Mouse (Mus musculus) MEL (cell line): ENCODE results near the gene Mcf2.

Source experiments
- BHLHE40 ChIP-seq: IDR thresholded peaks from 2 replicates; pipeline ENCODE4 v1.6.1; 2012; ENCODE audit warnings: low read depth, mild to moderate bottlenecking, inconsistent platforms, low read length, improper control_type of control experiment, borderline replicate concordance
- CHD2 ChIP-seq: IDR thresholded peaks from 2 replicates; pipeline ENCODE4 v1.6.1; 2011; ENCODE audit warnings: low read length, improper control_type of control experiment
- CTCF ChIP-seq, 3 experiments: IDR thresholded peaks in 2 of 3; conservative IDR thresholded peaks in 1 of 3; 2 replicates each; pipeline ENCODE4 v1.5.1; 2011 to 2012; ENCODE audit warnings: low read length in 3 of 3, low read depth in 2 of 3, mild to moderate bottlenecking in 2 of 3, improper control_type of control experiment in 1 of 3, inconsistent platforms in 1 of 3, mixed read lengths in 1 of 3, moderate library complexity in 1 of 3; ENCODE audit not compliant: control insufficient read depth in 1 of 3, insufficient read depth in 1 of 3, poor library complexity in 1 of 3, severe bottlenecking in 1 of 3
- EP300 ChIP-seq, 2 experiments: IDR thresholded peaks; 2 replicates each; pipeline ENCODE4 v1.6.1; 2011; ENCODE audit warnings: improper control_type of control experiment in 2 of 2, low read length in 2 of 2, low read depth in 1 of 2, mild to moderate bottlenecking in 1 of 2
- GATA1 ChIP-seq: IDR thresholded peaks from 2 replicates; pipeline ENCODE4 v1.6.1; 2011; ENCODE audit warnings: low read depth, low read length, improper control_type of control experiment
- MXI1 ChIP-seq: IDR thresholded peaks from 2 replicates; pipeline ENCODE4 v1.6.1; 2011; ENCODE audit warnings: mild to moderate bottlenecking, low read depth, low read length, improper control_type of control experiment
- POLR2A ChIP-seq, 2 experiments: IDR thresholded peaks; 2 replicates each; pipeline ENCODE4 v1.6.1; 2011 to 2012; ENCODE audit warnings: low read length in 2 of 2, mild to moderate bottlenecking in 2 of 2, control low read depth in 1 of 2, improper control_type of control experiment in 1 of 2, low read depth in 1 of 2, moderate library complexity in 1 of 2; ENCODE audit not compliant: control insufficient read depth in 1 of 2, insufficient read depth in 1 of 2, poor library complexity in 1 of 2
- RCOR1 ChIP-seq: IDR thresholded peaks from 2 replicates; pipeline ENCODE4 v1.6.1; 2012; ENCODE audit warnings: low read depth, mild to moderate bottlenecking, inconsistent platforms, low read length, improper control_type of control experiment
- SMC3 ChIP-seq: IDR thresholded peaks from 2 replicates; pipeline ENCODE4 v1.6.1; 2011; ENCODE audit warnings: low read depth, low read length, improper control_type of control experiment
- TAL1 ChIP-seq: IDR thresholded peaks from 2 replicates; pipeline ENCODE4 v1.6.1; 2012; ENCODE audit warnings: mild to moderate bottlenecking, inconsistent platforms, low read length, moderate library complexity, mixed read lengths
- USF2 ChIP-seq, 2 experiments: IDR thresholded peaks; 2 replicates each; pipeline ENCODE4 v1.6.1; 2011 to 2012; ENCODE audit warnings: improper control_type of control experiment in 2 of 2, low read length in 2 of 2, borderline replicate concordance in 1 of 2, inconsistent platforms in 1 of 2, low read depth in 1 of 2, mild to moderate bottlenecking in 1 of 2; ENCODE audit not compliant: insufficient read depth in 1 of 2
- ZMIZ1 ChIP-seq: IDR thresholded peaks from 2 replicates; pipeline ENCODE4 v1.6.1; 2012; ENCODE audit warnings: low read depth, mild to moderate bottlenecking, inconsistent platforms, low read length, improper control_type of control experiment, moderate library complexity

DNA sequence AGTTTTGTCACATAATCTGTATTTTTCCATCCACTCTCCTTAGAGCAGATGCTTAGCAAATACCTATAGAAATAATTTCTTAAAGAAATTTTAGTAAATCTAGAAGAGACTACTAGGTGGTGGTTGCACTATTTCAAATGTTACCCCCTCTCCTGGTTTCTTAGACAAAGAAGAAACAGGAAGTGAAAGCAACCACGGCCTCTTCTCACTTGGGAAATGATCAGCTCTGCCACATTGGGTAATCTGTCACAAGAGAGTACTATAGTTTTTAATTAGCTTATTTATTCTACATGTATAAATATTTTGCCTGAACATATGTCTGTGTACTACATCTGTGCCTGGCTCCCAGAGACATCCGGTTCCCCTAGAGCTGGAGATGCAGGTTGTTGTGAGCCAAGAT lies 157.3 kb downstream of the Mcf2 start:
- TF ChIP-seq POLR2A (IDR thresholded peaks at IDR 0.05; ENCODE audit: control insufficient read depth in 1 of 2, insufficient read depth in 1 of 2, low read depth in 1 of 2, low read length in 2 of 2, poor library complexity in 1 of 2) = no peak
- no peak for TF ChIP-seq MXI1
- no peak for TF ChIP-seq CTCF (IDR thresholded peaks at IDR 0.05 in 2 of 3, conservative IDR thresholded peaks at IDR 0.05 in 1 of 3; ENCODE audit: control insufficient read depth in 1 of 3, insufficient read depth in 1 of 3, low read depth in 2 of 3, low read length in 3 of 3, poor library complexity in 1 of 3, severe bottlenecking in 1 of 3)
- TF ChIP-seq GATA1 = no peak
- TF ChIP-seq CHD2 = no peak
- no peak for TF ChIP-seq TAL1
- no peak for TF ChIP-seq USF2 (IDR thresholded peaks at IDR 0.05; ENCODE audit: borderline replicate concordance in 1 of 2, insufficient read depth in 1 of 2, low read depth in 1 of 2, low read length in 2 of 2)
- no peak for TF ChIP-seq EP300 (IDR thresholded peaks at IDR 0.05; ENCODE audit: low read depth in 1 of 2, low read length in 2 of 2)
- no peak for TF ChIP-seq ZMIZ1
- no peak for TF ChIP-seq BHLHE40
- no peak for TF ChIP-seq RCOR1
- TF ChIP-seq SMC3 = no peak
